Mouse (Mus musculus) liver, embryonic 18 days (tissue): ENCODE results near the gene Zc3h15. TPM values are rescaled to one million over a fixed set of nuclear protein-coding genes. Genes with fewer than 3 reads are reported as not detected.

ENCODE experiments used
- polyA plus RNA-seq: library from polyadenylated mRNA; depleted of rRNA; stranded (reverse); fragments of >200 nt; gene quantifications from 2 replicates; pipeline ENCODE4 v1.2.3, GENCODE M21; 2012; rRNA removed

Zc3h15 gene
- 31.5 and 34.6 TPM in 2 replicates for polyA plus RNA-seq

DNA sequence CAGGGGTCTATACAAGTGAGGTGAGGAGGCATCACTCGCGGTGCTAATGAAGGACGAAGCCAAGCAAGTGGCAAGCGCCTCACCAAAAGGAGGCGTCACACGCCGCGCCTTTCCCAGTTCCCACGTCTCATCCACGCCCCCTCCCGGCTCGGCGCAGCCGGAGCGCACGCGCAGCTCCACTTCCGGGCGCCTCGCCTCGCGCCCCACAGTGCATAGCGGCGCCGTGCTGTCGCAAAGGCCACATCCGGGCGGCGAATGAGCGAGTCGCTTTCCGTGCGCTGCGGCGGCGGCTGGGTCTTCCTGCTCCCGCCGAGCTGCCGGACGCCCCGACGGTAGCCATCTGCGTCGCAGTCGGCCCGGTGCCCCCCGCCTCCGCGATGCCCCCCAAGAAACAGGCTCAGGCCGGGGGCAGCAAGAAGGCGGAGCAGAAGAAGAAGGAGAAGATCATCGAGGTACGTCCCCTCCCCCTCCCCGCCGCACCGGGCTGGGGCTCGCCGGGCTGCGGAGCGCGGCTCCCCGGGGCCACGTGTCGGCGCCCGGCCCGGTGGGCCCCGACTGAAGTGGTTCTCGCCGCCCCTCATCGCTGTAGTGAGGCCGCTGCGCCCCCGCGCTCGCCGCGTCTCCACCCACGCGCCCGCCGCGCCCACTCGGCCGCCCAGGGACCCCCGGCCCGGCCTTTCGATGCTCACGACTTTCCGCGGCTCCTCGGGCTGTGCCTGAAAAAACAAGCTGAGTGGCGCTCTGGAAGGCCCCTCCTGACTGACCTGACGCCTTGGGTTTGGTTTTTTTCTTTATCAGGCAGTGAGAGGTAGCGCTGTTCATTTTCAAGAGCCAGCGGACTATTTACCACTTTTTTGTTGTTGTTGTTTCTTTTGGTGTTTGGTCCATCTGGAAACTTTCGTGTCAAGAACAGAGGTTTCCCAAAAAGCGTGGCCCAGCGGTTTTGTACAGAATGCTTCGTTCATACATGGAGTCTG lies at the start of gene Zc3h15:
Gene Zc3h15 (plus strand): TSS at position 160 of the 977 bp plus-strand sequence.

Other genes with a start within 250 kb of the Zc3h15 start
- 9.5 and 9.7 TPM in 2 replicates for gene Itgav, start 80.0 kb downstream of the Zc3h15 start, polyA plus RNA-seq
- 0.28 and 0.39 TPM in 2 replicates for gene Fam171b, start 168.2 kb downstream of the Zc3h15 start, polyA plus RNA-seq